In the genomic region with DNA sequence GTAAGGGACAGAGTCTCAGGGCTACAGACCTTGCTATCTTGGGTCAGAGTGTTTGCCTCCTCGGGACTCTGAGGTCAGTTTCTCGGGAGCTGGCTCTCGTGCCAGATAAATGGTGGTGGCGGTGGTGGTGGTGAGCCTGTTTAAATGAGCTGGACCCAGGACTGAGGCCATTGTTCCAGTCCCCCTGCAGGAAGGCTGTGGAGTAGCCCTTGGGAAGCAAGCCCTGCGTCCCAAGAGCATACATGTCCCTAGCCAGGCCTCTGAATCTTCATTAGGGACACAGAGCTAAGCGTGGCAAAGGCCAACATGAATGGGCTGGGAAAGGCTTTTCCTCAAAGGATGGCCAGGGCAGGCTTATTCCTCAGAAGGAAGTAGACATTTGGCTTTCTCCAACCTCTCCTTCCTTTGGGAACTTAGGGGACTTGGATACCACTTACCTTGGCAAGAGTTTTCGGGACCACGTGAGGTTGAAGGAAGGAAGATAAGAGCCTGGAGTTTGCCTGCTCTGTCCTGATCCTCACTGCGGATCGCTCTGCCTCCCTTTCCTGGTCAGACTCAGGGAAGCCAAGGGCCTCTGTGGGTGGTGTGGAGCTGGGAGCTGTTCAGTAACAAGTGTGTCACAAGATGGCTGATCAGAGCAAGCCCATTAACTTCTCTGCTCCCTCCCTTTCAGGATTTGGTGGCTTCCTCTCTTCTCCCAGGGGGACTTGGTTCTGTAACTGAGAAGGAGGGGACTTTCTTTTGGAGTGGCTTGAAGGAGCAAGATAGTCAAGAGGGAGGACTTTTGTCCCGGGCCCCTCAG, we compare ENCODE assay signal across 24 mouse cellular contexts. TPM values are rescaled to one million over a fixed set of nuclear protein-coding genes. Genes with fewer than 3 reads are reported as not detected.
DNase-seq lines count a peak whose midpoint lies in the region; ATAC-seq and TF ChIP-seq lines count a peak whose summit lies in the region.
"Had no signal": no experiment of that assay in that cellular context is flagged by ENCODE, and none has a peak within 500 bp of the region (broad histone marks: within the 10 kb centered on the region; RNA-seq: fewer than 3 reads in every experiment).

No protein-coding gene starts in this region.

- H3K9me3 ChIP-seq in liver, embryonic 14.5 days (ENCODE audit: control insufficient read depth, low read length): no peaks in the 10 kb centered on the region
- no peaks in the 10 kb centered on the region for H3K9me3 ChIP-seq in liver, embryonic 11.5 days (ENCODE audit: control insufficient read depth, low read length)
- H3K9me3 ChIP-seq: embryonic facial prominence, embryonic 15.5 days; heart, embryonic 13.5 days; hindbrain, embryonic 12.5 days; kidney, embryonic 15.5 days; limb, embryonic 12.5 days; midbrain, embryonic 12.5 days; neural tube, embryonic 15.5 days; stomach, embryonic 15.5 days had no signal

- TF ChIP-seq EP300 in liver, embryonic 14.5 days (IDR thresholded peaks at IDR 0.05; ENCODE audit: low read depth): no peak

- ATAC-seq in liver, embryonic 14.5 days (ENCODE audit: insufficient read depth): no peak
- no peak for ATAC-seq in liver, embryonic 11.5 days (replicated peaks; ENCODE audit: low FRiP score)

- H3K4me3 ChIP-seq in liver, embryonic 14.5 days (ENCODE audit: insufficient read depth in 1 of 2, low read depth in 2 of 2, low read length in 2 of 2): no peak overlapping the region
- H3K4me3 ChIP-seq in liver, embryonic 11.5 days (ENCODE audit: low read depth, low read length): no peak overlapping the region
- H3K4me3 ChIP-seq: embryonic facial prominence, embryonic 15.5 days; heart, embryonic 13.5 days; hindbrain, embryonic 12.5 days; kidney, embryonic 15.5 days; limb, embryonic 12.5 days; midbrain, embryonic 12.5 days; myocyte; neural tube, embryonic 15.5 days; stomach, embryonic 15.5 days had no signal

- H3K27ac ChIP-seq in liver, embryonic 14.5 days: no peak overlapping the region
- no peak overlapping the region for H3K27ac ChIP-seq in liver, embryonic 11.5 days (ENCODE audit: low read depth, low read length)
- H3K27ac ChIP-seq: embryonic facial prominence, embryonic 15.5 days; heart, embryonic 13.5 days; hindbrain, embryonic 12.5 days; kidney, embryonic 15.5 days; limb, embryonic 12.5 days; macrophage; midbrain, embryonic 12.5 days; neural tube, embryonic 15.5 days; stomach, embryonic 15.5 days had no signal

- 56% methylated on average over 11 of the region's 11 CpGs for WGBS in liver, embryonic 14.5 days (ENCODE audit: insufficient replicate concordance)
- 57% methylated on average over 11 of the region's 11 CpGs for WGBS in liver, embryonic 11.5 days

- no peak for TF ChIP-seq POLR2A in brain, embryonic 14.5 days (IDR thresholded peaks at IDR 0.05; ENCODE audit: borderline replicate concordance, extremely low read depth, insufficient read depth, insufficient read length, poor library complexity, severe bottlenecking)

- no peaks in the 10 kb centered on the region for H3K36me3 ChIP-seq in liver, embryonic 14.5 days (replicated peaks; ENCODE audit: control insufficient read depth, insufficient read depth, low read depth)
- no peaks in the 10 kb centered on the region for H3K36me3 ChIP-seq in liver, embryonic 11.5 days (ENCODE audit: control insufficient read depth, insufficient read depth, low read length)
- H3K36me3 ChIP-seq: embryonic facial prominence, embryonic 15.5 days; heart, embryonic 13.5 days; hindbrain, embryonic 12.5 days; kidney, embryonic 15.5 days; limb, embryonic 12.5 days; midbrain, embryonic 12.5 days; neural tube, embryonic 15.5 days; stomach, embryonic 15.5 days had no signal

- DNase-seq in heart, adult 8-10 months (ENCODE audit: low spot score): peak; percentile 36
- no peak for DNase-seq in heart, postnatal 25 days (ENCODE audit: low spot score)
- DNase-seq in liver, embryonic 14.5 days (ENCODE audit: low read depth in 3 of 3, low spot score in 3 of 3): no peak
- DNase-seq in liver, embryonic 11.5 days (ENCODE audit: low spot score): no peak
- peak; percentile 21 for DNase-seq in adipocyte (ENCODE audit: low spot score)
- no peak for DNase-seq in brain, embryonic 14.5 days (ENCODE audit: low read depth)
- DNase-seq in thymus, postnatal 14 days: no peak
- no peak for DNase-seq in cerebellum, postnatal 4 days (ENCODE audit: low spot score in 2 of 2)
- DNase-seq: adrenal gland, adult 8-10 months; cerebellum, adult 9-11 months; embryo, embryonic 11 days; lung, adult 18-20 months; right cerebral cortex, postnatal 25 days; thymus, adult 2 months had no signal

- H3K27me3 ChIP-seq in liver, embryonic 14.5 days (ENCODE audit: control insufficient read depth, insufficient read depth, low read length): peaks cover 17% of the 10 kb centered on the region
- H3K27me3 ChIP-seq in liver, embryonic 11.5 days (replicated peaks; ENCODE audit: control insufficient read depth, insufficient read depth, low read length): peaks cover 23% of the 10 kb centered on the region
- H3K27me3 ChIP-seq: embryonic facial prominence, embryonic 15.5 days had no signal

- no peak overlapping the region for H3K9ac ChIP-seq in liver, embryonic 14.5 days (replicated peaks)
- H3K9ac ChIP-seq in liver, embryonic 11.5 days (ENCODE audit: low read depth, low read length): no peak overlapping the region
- H3K9ac ChIP-seq: embryonic facial prominence, embryonic 15.5 days; heart, embryonic 13.5 days; hindbrain, embryonic 12.5 days; kidney, embryonic 15.5 days; limb, embryonic 12.5 days; midbrain, embryonic 12.5 days; neural tube, embryonic 15.5 days; stomach, embryonic 15.5 days had no signal

- TF ChIP-seq CTCF in liver, embryonic 14.5 days (IDR thresholded peaks at IDR 0.05; ENCODE audit: low read depth): 0 out of 2 replicates have a peak, but pooled peaks have one; percentile 9
- TF ChIP-seq CTCF in brain, embryonic 14.5 days (IDR thresholded peaks at IDR 0.05; ENCODE audit: borderline replicate concordance, extremely low read depth, insufficient read depth, insufficient read length): peak; percentile 9; the same call in 1 of the 2 replicates

- H3K4me2 ChIP-seq in liver, embryonic 14.5 days (ENCODE audit: low read depth): no peak overlapping the region
- H3K4me2 ChIP-seq in liver, embryonic 11.5 days: no peak overlapping the region
- H3K4me2 ChIP-seq: embryonic facial prominence, embryonic 15.5 days; heart, embryonic 13.5 days; hindbrain, embryonic 12.5 days; kidney, embryonic 15.5 days; limb, embryonic 12.5 days; midbrain, embryonic 12.5 days; neural tube, embryonic 15.5 days; stomach, embryonic 15.5 days had no signal

- no peaks in the 10 kb centered on the region for H3K4me1 ChIP-seq in liver, embryonic 14.5 days (replicated peaks; ENCODE audit: control insufficient read depth in 2 of 2, insufficient read depth in 2 of 2, low read length in 1 of 2)
- H3K4me1 ChIP-seq in liver, embryonic 11.5 days (replicated peaks; ENCODE audit: control insufficient read depth, insufficient read depth, low read length): peaks cover 4% of the 10 kb centered on the region

- intact Hi-C loops in heart, postnatal 25 days (cut with DNase I): no loop called here

RNA-seq across cellular contexts. Expression of a gene that starts 4.4 kb away (rescaled TPM):
- 1 to 10 TPM; 1.6 to 2.1 (median 1.9) TPM for total RNA-seq in heart, adult 8-10 months (2022)
- total RNA-seq in heart, postnatal 25 days (2021): 1 to 10 TPM; 3.3 to 4.1 TPM
- polyA plus RNA-seq in liver, embryonic 14.5 days (2012; rRNA removed): 0.13 and 0.22 TPM in 2 replicates
- not detected in 2 replicates for polyA plus RNA-seq in liver, embryonic 14.5 days (2014; fragmentation: Nextera tagmentation; extraction: Ambion mirVana)
- polyA plus RNA-seq in liver, embryonic 11.5 days (2014; fragmentation: Nextera tagmentation; extraction: Ambion mirVana): 1.1 TPM in 2 replicates
- polyA plus RNA-seq in brain, embryonic 14.5 days (2012; rRNA removed): 59.4 and 61.6 TPM in 2 replicates
- polyA plus RNA-seq: macrophage had no signal

Comparison
In these comparisons a context has a peak if more than half of its experiments do, and no peak if none do; other contexts are left out.
1. DNase-seq: peak in heart, adult 8-10 months (single experiment) and adipocyte (single experiment); none in heart, postnatal 25 days (single experiment), liver, embryonic 14.5 days (0 of 3), liver, embryonic 11.5 days (single experiment), brain, embryonic 14.5 days (single experiment), thymus, postnatal 14 days (single experiment) and cerebellum, postnatal 4 days (0 of 2).
2. RNA of a gene that starts 4.4 kb away (polyA plus RNA-seq): 59.4 to 61.6 TPM in brain, embryonic 14.5 days; 1.1 TPM in liver, embryonic 11.5 days and 0.13 to 0.22 TPM in liver, embryonic 14.5 days; every median in the first group is over 10 times any median in the second.